Mouse (Mus musculus): ENCODE data around the gene Tmem218. TPM values are rescaled to one million over a fixed set of nuclear protein-coding genes. Genes with fewer than 3 reads are reported as not detected.
A peak's percentile ranks its signal among the peaks of the same experiment; 100 is the strongest.

Gene Tmem218
- polyA plus RNA-seq (2015; fragmentation: Nextera tagmentation; extraction: Ambion mirVana) = 9.6 and 10.3 TPM in 2 replicates

DNA sequence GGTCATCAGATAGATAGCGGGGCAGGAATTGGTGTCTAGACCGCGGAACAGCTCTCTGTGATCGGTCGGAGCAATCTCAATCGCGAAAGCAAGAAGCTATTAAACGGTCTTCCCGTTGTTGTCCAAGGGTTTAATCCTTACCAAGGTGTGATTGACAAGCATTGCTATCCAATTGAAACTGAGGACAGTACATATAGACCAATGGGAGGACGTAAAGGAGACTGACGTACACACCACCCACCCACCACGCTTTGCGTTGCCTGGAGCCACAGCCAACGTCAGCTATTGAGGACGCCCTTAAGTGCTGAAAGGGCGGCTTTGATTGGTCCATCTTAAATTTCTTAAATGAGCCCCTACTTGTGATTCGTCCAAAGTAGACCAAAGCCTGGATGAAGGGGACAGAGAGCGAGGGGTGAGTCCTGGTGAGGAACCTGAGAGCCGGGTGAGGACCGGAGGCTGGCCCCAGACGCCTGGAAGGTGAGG lies at the start of gene Tmem218:
Gene Tmem218 (plus strand): TSS at position 295 of the 483 bp plus-strand sequence.
- Histone ChIP-seq H3K27ac (replicated peaks) (peak within 1 kb of the TSS; percentile 88), H3K27me3 (no peaks in the 10 kb centered on the region), H3K4me1 (replicated peaks) (peaks cover 15% of the 10 kb centered on the region), H3K36me3 (no peaks in the 10 kb centered on the region), H3K9ac (peak within 1 kb of the TSS; percentile 66), H3K4me3 (peak within 1 kb of the TSS; percentile 63), H3K4me2 (peak within 1 kb of the TSS; percentile 77), H3K9me3 (no peaks in the 10 kb centered on the region)
- ATAC-seq (ENCODE audit: low FRiP score, low read depth) = peak; percentile 100
- under 1% methylated on average over 21 of the region's 21 CpGs for WGBS

DNA sequence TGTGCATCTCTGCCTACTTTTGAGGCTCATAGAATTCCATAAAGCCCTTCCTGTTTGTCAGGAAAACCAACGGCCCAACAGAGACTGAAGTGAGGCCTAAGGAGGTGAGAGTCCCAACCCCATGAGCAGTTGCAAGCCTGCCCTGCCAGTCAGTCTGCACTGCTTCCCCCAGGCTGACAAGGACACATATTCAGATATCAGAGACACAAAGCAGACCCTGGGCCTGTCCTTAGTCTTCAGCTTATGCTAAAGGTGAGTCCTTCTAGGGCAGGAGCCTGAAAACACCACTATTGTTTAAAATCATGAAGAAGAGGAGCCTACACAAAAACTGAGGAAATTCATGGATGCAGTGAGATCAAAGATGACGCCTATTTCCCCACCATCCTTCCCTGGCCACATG lies 47.3 kb upstream of the Tmem218 start:
- no peak overlapping the region for H3K27ac ChIP-seq (replicated peaks)
- no peak overlapping the region for H3K9ac ChIP-seq
- no peak overlapping the region for H3K4me2 ChIP-seq
- H3K27me3 ChIP-seq = no peaks in the 10 kb centered on the region
- H3K9me3 ChIP-seq = no peaks in the 10 kb centered on the region
- H3K4me3 ChIP-seq = no peak overlapping the region
- WGBS = 83% methylated on average over 2 of the region's 2 CpGs
- ATAC-seq (ENCODE audit: low FRiP score, low read depth) = no peak
- H3K4me1 ChIP-seq (replicated peaks) = no peaks in the 10 kb centered on the region
- no peaks in the 10 kb centered on the region for H3K36me3 ChIP-seq

DNA sequence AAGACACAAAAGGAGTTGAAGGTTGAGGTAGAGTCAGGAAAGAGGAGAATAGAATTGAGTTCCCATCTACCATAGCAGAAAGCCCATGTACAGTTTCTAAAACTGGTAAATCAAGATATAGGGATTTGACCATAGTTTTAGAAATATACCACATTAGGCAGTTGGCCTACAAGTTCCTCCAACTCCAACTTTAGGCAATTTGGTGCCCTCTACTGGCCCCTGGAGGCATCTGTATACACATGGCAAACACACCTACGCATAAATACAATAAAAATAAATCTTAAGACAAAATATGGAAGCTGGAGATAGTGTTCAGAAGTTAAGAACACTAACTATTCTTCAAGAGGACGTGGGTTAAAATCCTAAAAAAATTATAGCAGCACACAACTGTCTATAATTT lies 41.1 kb upstream of the Tmem218 start:
- Histone ChIP-seq H3K9ac (no peak overlapping the region), H3K27ac (replicated peaks) (no peak overlapping the region), H3K9me3 (no peaks in the 10 kb centered on the region), H3K4me3 (no peak overlapping the region), H3K4me1 (replicated peaks) (no peaks in the 10 kb centered on the region), H3K27me3 (no peaks in the 10 kb centered on the region), H3K4me2 (no peak overlapping the region), H3K36me3 (no peaks in the 10 kb centered on the region)
- 75% methylated on average over 2 of the region's 2 CpGs for WGBS
- ATAC-seq (ENCODE audit: low FRiP score, low read depth) = no peak

DNA sequence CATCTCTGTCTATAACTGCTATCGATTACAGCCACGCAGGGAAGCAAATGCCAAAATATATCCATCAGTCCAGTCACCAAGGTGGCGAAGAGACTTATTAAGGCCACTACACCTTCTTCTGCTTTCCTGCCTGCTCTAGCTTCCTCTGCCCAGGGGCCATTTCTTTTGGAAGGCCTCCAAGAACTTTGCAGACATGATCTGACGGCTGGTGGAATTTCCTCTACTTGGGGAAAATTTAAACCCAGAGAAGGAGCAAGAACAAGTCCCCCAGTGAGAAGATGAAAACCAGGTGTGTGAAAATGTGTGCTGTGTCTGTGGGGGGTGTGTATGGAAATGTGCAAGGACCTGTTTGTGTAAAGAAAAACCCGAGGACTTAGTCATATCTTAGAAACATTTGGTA lies 34.6 kb upstream of the Tmem218 start:
- Histone ChIP-seq H3K4me3 (no peak overlapping the region), H3K36me3 (no peaks in the 10 kb centered on the region), H3K9ac (no peak overlapping the region), H3K27ac (replicated peaks) (no peak overlapping the region), H3K4me2 (no peak overlapping the region), H3K27me3 (no peaks in the 10 kb centered on the region), H3K4me1 (replicated peaks) (peaks cover 22% of the 10 kb centered on the region), H3K9me3 (no peaks in the 10 kb centered on the region)
- 69% methylated on average over 5 of the region's 5 CpGs for WGBS
- ATAC-seq (ENCODE audit: low FRiP score, low read depth) = no peak

DNA sequence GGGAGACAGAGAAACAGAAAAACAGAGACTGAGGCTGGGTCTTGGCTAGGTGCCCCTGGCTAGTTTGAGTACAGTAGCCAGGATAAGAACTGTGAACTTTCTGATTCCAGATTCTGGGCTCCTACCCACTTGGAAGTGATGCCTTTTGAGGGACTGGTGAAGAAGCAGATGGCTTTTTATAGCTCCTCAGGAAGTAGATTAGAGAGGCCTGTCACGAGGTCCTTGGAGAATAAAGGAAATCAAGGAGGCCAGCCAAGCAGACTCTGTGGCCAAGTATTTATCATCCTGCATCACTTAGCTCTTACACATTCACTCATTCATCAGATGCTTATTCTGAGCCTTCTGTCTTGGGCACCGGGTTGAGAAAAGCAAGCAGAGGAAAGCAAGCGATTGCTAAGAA lies 32.0 kb upstream of the Tmem218 start:
- H3K9me3 ChIP-seq = no peaks in the 10 kb centered on the region
- 47% methylated on average over 3 of the region's 3 CpGs for WGBS
- H3K27ac ChIP-seq (replicated peaks) = no peak overlapping the region
- no peaks in the 10 kb centered on the region for H3K36me3 ChIP-seq
- H3K4me2 ChIP-seq = no peak overlapping the region
- no peak overlapping the region for H3K4me3 ChIP-seq
- peaks cover 33% of the 10 kb centered on the region for H3K4me1 ChIP-seq (replicated peaks)
- no peak overlapping the region for H3K9ac ChIP-seq
- H3K27me3 ChIP-seq = no peaks in the 10 kb centered on the region
- ATAC-seq (ENCODE audit: low FRiP score, low read depth) = no peak

DNA sequence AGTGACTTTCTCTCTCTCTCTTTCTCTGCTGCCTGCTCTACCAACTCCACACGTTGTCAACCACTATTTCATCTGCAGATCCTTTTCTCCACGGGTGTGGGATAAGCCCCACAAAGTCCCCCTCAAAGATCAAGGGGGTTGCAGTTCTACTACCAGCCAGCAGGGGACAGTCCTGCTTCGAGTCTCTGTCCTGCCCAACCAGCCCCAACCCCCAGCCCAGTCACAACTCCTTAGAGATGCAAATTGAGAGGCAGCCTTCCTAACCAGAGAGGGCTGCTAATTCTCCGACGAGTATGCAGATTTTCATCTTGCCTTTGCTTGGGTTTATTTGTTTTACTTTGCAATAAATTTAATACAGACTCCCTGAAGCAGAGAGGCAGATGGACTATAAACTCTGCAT lies 30.9 kb upstream of the Tmem218 start:
- no peak overlapping the region for H3K27ac ChIP-seq (replicated peaks)
- no peak overlapping the region for H3K9ac ChIP-seq
- no peaks in the 10 kb centered on the region for H3K9me3 ChIP-seq
- WGBS = 0% methylated on average over 5 of the region's 5 CpGs
- H3K4me2 ChIP-seq = no peak overlapping the region
- H3K36me3 ChIP-seq = no peaks in the 10 kb centered on the region
- H3K27me3 ChIP-seq = no peaks in the 10 kb centered on the region
- no peak overlapping the region for H3K4me3 ChIP-seq
- H3K4me1 ChIP-seq (replicated peaks) = peaks cover 39% of the 10 kb centered on the region
- 0 out of 2 replicates have a peak, but pooled peaks have one; percentile 42 for ATAC-seq (ENCODE audit: low FRiP score, low read depth)

DNA sequence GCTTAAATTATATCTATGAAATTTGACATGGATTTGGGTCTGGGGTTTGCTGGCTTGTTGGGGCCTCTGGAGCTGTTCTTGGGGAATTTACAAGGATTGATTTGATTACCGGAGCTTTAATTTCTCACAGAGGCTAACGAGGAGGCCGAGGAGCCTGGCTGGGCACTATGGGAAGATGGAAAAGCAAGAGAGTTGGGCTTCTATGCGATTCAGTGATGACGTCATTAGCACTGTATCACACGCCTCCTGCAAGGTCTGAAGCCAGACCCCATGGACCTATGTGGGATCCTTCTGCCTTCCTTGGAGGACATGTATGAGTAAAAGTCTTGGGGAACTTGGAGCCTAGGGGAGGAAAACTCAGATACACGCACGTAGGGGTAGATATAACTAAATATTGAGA lies 30.5 kb upstream of the Tmem218 start:
- WGBS = 34% methylated on average over 8 of the region's 8 CpGs
- no peak overlapping the region for H3K4me3 ChIP-seq
- H3K27ac ChIP-seq (replicated peaks) = no peak overlapping the region
- H3K27me3 ChIP-seq = no peaks in the 10 kb centered on the region
- H3K4me2 ChIP-seq = no peak overlapping the region
- no peaks in the 10 kb centered on the region for H3K36me3 ChIP-seq
- peaks cover 39% of the 10 kb centered on the region for H3K4me1 ChIP-seq (replicated peaks)
- H3K9ac ChIP-seq = no peak overlapping the region
- H3K9me3 ChIP-seq = no peaks in the 10 kb centered on the region
- no peak for ATAC-seq (ENCODE audit: low FRiP score, low read depth)

DNA sequence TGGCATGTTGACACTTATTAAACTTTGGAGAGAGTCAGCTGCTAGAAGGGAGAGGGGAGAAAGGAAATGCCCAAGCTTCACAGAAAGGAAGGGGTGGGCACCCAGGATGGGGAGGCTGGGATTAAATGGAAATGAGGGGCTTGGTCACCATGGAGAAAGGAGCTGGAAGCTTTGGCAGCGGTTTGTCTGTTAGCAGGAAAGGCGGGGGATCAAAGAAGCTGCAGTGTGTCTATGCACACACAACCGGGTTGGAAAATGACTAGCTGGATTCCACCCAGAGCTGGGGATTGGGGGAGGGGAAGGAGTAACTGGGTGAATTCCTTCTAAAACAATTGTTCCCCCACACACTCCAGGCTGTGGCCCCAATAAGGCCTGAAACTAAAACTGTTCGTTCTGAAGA lies 29.1 kb upstream of the Tmem218 start:
- no peak overlapping the region for H3K9ac ChIP-seq
- no peak overlapping the region for H3K4me3 ChIP-seq
- no peaks in the 10 kb centered on the region for H3K36me3 ChIP-seq
- H3K4me1 ChIP-seq (replicated peaks) = peaks cover 34% of the 10 kb centered on the region
- ATAC-seq (ENCODE audit: low FRiP score, low read depth) = peak; percentile 65; the same call in 1 of the 2 replicates
- peak overlapping the region; percentile 43 for H3K27ac ChIP-seq (replicated peaks)
- H3K9me3 ChIP-seq = no peaks in the 10 kb centered on the region
- no peaks in the 10 kb centered on the region for H3K27me3 ChIP-seq
- no peak overlapping the region for H3K4me2 ChIP-seq
- 12% methylated on average over 4 of the region's 4 CpGs for WGBS

DNA sequence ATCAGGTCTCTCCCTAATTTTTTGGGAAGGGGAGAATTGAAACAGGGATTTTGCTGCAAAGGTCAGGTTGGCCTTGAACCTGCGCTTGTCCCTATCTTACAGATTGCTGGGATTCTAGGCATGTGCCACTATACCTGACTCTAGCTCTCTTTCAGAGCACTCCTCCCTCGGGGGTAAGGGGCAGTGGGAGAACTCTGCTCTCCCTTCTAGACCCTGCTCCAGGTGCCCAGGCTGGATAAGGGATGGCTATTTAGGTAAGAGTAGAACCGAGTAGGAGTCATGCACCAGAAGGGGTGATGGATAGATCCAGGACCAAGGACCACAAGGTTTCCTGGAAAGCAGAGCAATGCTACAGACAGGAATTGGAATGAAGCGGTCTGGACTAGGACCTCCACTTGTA lies 28.4 kb upstream of the Tmem218 start:
- Histone ChIP-seq H3K27ac (replicated peaks) (no peak overlapping the region), H3K9me3 (no peaks in the 10 kb centered on the region), H3K4me3 (no peak overlapping the region), H3K27me3 (no peaks in the 10 kb centered on the region), H3K9ac (no peak overlapping the region), H3K36me3 (no peaks in the 10 kb centered on the region), H3K4me1 (replicated peaks) (peaks cover 34% of the 10 kb centered on the region), H3K4me2 (no peak overlapping the region)
- 84% methylated on average over 4 of the region's 4 CpGs for WGBS
- ATAC-seq (ENCODE audit: low FRiP score, low read depth) = no peak

DNA sequence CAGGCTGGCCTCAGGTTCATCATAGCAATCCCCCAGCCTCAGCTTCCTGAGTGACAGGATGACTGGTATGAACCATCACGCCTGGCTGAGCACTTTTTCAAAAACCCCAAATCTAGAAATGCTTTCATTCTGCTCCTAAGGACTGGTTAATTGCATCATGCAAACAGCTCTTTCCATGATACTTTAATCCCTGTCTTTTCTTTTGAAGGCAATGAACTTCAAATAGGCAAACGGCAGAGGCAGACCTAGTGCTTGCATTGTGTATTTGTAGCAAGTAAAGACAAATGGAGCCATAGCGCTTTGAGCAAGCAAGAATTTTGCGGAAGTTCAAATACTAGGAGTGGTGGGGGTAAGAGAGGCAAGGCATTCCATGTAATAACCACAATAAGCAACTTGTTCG lies 26.4 kb upstream of the Tmem218 start:
- WGBS = 54% methylated on average over 5 of the region's 5 CpGs
- no peak overlapping the region for H3K27ac ChIP-seq (replicated peaks)
- ATAC-seq (ENCODE audit: low FRiP score, low read depth) = no peak

DNA sequence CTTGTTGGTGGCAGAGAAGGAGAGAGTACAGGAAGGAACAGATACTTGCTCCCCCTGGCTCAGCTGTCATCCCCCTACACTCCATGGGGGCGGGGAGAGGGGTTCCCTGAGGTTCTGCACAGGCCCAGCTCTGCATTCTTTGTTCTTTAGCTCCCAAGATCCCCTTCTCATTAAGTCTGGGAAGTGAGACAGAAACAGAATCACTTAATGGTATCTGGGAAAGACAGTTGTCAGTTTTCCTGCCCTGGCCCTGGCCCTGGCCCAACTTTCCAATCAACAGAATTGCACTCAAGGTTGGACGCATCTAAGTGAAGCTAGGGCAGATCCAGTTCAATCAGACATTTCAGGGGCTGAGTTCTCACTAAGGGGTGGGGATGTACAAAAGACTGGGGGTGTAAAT lies 24.8 kb upstream of the Tmem218 start:
- no peak overlapping the region for H3K9ac ChIP-seq
- H3K4me2 ChIP-seq = no peak overlapping the region
- WGBS = 69% methylated on average over 2 of the region's 2 CpGs
- no peak for ATAC-seq (ENCODE audit: low FRiP score, low read depth)
- H3K4me1 ChIP-seq (replicated peaks) = peaks cover 19% of the 10 kb centered on the region; the same call in 1 of the 2 replicates
- H3K4me3 ChIP-seq = no peak overlapping the region
- H3K27me3 ChIP-seq = no peaks in the 10 kb centered on the region
- H3K27ac ChIP-seq (replicated peaks) = no peak overlapping the region
- H3K9me3 ChIP-seq = no peaks in the 10 kb centered on the region
- no peaks in the 10 kb centered on the region for H3K36me3 ChIP-seq

More for the DNA sequence above, 26.4 kb upstream of the Tmem218 start:
- Histone ChIP-seq H3K27me3 (no peaks in the 10 kb centered on the region), H3K9ac (no peak overlapping the region), H3K4me3 (no peak overlapping the region), H3K9me3 (no peaks in the 10 kb centered on the region), H3K36me3 (no peaks in the 10 kb centered on the region), H3K4me2 (no peak overlapping the region), H3K4me1 (replicated peaks) (peaks cover 30% of the 10 kb centered on the region; the same call in 1 of the 2 replicates)

DNA sequence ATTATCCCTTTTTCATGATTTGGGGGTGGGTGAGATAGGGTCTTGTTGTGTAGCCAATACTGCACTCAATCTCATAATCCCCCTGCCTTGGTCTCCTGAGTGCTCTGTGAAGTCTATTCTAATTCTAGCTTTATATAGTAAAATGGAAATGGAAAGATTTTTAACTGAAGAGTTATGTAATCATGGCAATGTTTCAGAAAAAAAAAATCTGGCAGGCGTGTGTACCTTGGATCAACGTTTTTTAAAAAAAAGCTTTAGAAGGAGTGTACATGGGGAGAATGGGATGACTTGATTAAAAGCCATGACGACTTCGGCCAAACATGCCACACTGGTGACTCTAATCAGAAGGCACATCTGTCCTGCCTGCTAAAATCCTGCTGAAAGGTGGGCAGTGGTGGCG lies 20.6 kb upstream of the Tmem218 start:
- Histone ChIP-seq H3K27me3 (no peaks in the 10 kb centered on the region), H3K36me3 (no peaks in the 10 kb centered on the region), H3K4me1 (replicated peaks) (no peaks in the 10 kb centered on the region), H3K27ac (replicated peaks) (no peak overlapping the region), H3K4me3 (no peak overlapping the region), H3K4me2 (no peak overlapping the region), H3K9ac (no peak overlapping the region), H3K9me3 (no peaks in the 10 kb centered on the region)
- 90% methylated on average over 5 of the region's 5 CpGs for WGBS
- no peak for ATAC-seq (ENCODE audit: low FRiP score, low read depth)

DNA sequence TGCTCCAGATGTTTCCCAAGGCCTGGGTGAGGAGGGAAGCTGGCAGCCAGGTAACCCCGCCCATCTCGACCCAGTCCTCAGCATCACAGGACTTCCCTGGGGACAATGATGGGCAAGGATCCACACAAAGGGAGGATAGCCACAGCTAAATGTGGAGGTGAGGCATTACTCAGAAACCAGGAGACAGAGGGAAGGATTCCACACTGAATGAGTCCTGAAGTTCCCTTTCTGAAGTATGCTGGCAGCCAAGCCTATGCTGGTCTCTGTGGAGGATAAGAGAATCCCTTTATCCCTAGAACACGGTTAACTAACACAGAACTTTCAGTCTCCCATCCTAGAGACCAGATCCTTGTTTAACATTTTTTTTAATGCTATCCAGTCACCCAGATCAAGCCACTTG lies 20.0 kb upstream of the Tmem218 start:
- Histone ChIP-seq H3K4me3 (no peak overlapping the region), H3K36me3 (no peaks in the 10 kb centered on the region), H3K4me1 (replicated peaks) (no peaks in the 10 kb centered on the region), H3K4me2 (no peak overlapping the region), H3K27me3 (no peaks in the 10 kb centered on the region), H3K9ac (no peak overlapping the region), H3K27ac (replicated peaks) (no peak overlapping the region), H3K9me3 (no peaks in the 10 kb centered on the region)
- ATAC-seq (ENCODE audit: low FRiP score, low read depth) = no peak
- 95% methylated on average over 3 of the region's 3 CpGs for WGBS
